Mouse (Mus musculus) hindbrain, embryonic 16.5 days (tissue): ENCODE data around the gene Twsg1. TPM values are rescaled to one million over a fixed set of nuclear protein-coding genes. Genes with fewer than 3 reads are reported as not detected.

Source experiments
- ATAC-seq: fragments of 200-750 bp; cut with Nextera tagmentation; 2 replicates; pipeline ENCODE4 v1.8.0; 2017; ENCODE audit warnings: moderate TSS enrichment, moderate library complexity
- H3K27ac ChIP-seq: fragments of 300-500 bp; sonication (generic); 2 replicates; pipeline ENCODE4 v1.5.1; 2014; ENCODE audit warnings: low read depth, mild to moderate bottlenecking, control low read depth, low read length, moderate library complexity
- H3K27me3 ChIP-seq: fragments of 300-500 bp; sonication (generic); replicated peaks from 2 replicates; pipeline ENCODE4 v1.6.1; 2014; ENCODE audit warnings: low read length; ENCODE audit not compliant: control insufficient read depth, insufficient read depth
- H3K36me3 ChIP-seq: fragments of 300-500 bp; sonication (generic); 2 replicates; pipeline ENCODE4 v1.6.1; 2014; ENCODE audit warnings: mild to moderate bottlenecking, low read length, moderate library complexity, mixed read lengths; ENCODE audit not compliant: control insufficient read depth, insufficient read depth
- H3K4me1 ChIP-seq: fragments of 300-500 bp; sonication (generic); 2 replicates; pipeline ENCODE4 v1.6.1; 2014; ENCODE audit warnings: low read depth, low read length; ENCODE audit not compliant: control insufficient read depth, insufficient read depth
- H3K4me2 ChIP-seq: fragments of 300-500 bp; sonication (generic); 2 replicates; pipeline ENCODE4 v1.6.1; 2014; ENCODE audit warnings: mild to moderate bottlenecking, low read length, control low read depth, moderate library complexity
- H3K4me3 ChIP-seq: fragments of 300-500 bp; sonication (generic); 2 replicates; pipeline ENCODE4 v1.5.1; 2014; ENCODE audit warnings: mild to moderate bottlenecking, low read length, control low read depth, moderate library complexity
- H3K9ac ChIP-seq: fragments of 300-500 bp; sonication (generic); 2 replicates; pipeline ENCODE4 v1.6.1; 2014; ENCODE audit warnings: low read depth, mild to moderate bottlenecking, control low read depth, low read length, moderate library complexity
- H3K9me3 ChIP-seq: fragments of 300-500 bp; sonication (generic); 2 replicates; pipeline ENCODE4 v1.6.1; 2014; ENCODE audit warnings: mild to moderate bottlenecking, low read length, moderate library complexity; ENCODE audit not compliant: control insufficient read depth
- WGBS: fragments of 180-500 bp; shearing (Covaris S2); extraction: QIAGEN DNeasy Blood & Tissue Kit; methylation state at CpG from one replicate; pipeline ENCODE4 v1.1.7; 2014; 5-methylcytosine and 5-hydroxymethylcytosine counted together
- polyA plus RNA-seq: library from polyadenylated mRNA; unstranded; fragments of >200 nt; fragmentation: Nextera tagmentation; extraction: Ambion mirVana; gene quantifications from 2 replicates; pipeline ENCODE4 v1.2.1, GENCODE M21; 2015

Twsg1 gene
- polyA plus RNA-seq, 1 experiment from 2014 or later: 48.2 TPM

GRCm38 (mm10) chr17:65940221-65940620 is 10.8 kb downstream of the Twsg1 start:
- no peak for ATAC-seq
- no peaks in the 10 kb centered on the region for H3K27me3 ChIP-seq
- no peak overlapping the region for H3K27ac ChIP-seq
- peaks cover 12% of the 10 kb centered on the region for H3K36me3 ChIP-seq
- H3K9me3 ChIP-seq: no peaks in the 10 kb centered on the region
- H3K4me1 ChIP-seq: no peaks in the 10 kb centered on the region
- no peak overlapping the region for H3K4me3 ChIP-seq
- H3K9ac ChIP-seq: no peak overlapping the region
- WGBS: 57% methylated on average over 12 of the region's 12 CpGs
- H3K4me2 ChIP-seq: no peak overlapping the region

GRCm38 (mm10) chr17:65939461-65940192 is 11.4 kb downstream of the Twsg1 start:
- Histone ChIP-seq H3K27me3 (no peaks in the 10 kb centered on the region), H3K4me1 (no peaks in the 10 kb centered on the region), H3K36me3 (peaks cover 12% of the 10 kb centered on the region), H3K27ac (0 out of 2 replicates have a peak overlapping the region, but pooled peaks have one; percentile 23), H3K9ac (no peak overlapping the region), H3K4me3 (no peak overlapping the region), H3K9me3 (no peaks in the 10 kb centered on the region), H3K4me2 (no peak overlapping the region)
- 61% methylated on average over 14 of the region's 14 CpGs for WGBS
- no peak for ATAC-seq

- no peaks in the 10 kb centered on the region for H3K4me1 ChIP-seq
- H3K4me3 ChIP-seq: no peak overlapping the region
- 90% methylated on average over 9 of the region's 9 CpGs for WGBS
- H3K9ac ChIP-seq: no peak overlapping the region
- H3K27me3 ChIP-seq: no peaks in the 10 kb centered on the region
- H3K36me3 ChIP-seq: peaks cover 16% of the 10 kb centered on the region
- ATAC-seq: no peak
- no peak overlapping the region for H3K27ac ChIP-seq
- no peak overlapping the region for H3K4me2 ChIP-seq
- no peaks in the 10 kb centered on the region for H3K9me3 ChIP-seq
Measured at GRCm38 (mm10) chr17:65937671-65938070, 13.4 kb downstream of the Twsg1 start.

- H3K4me1 ChIP-seq: no peaks in the 10 kb centered on the region; the same call in 1 of the 2 replicates
- H3K9ac ChIP-seq: no peak overlapping the region
- no peaks in the 10 kb centered on the region for H3K27me3 ChIP-seq
- peaks cover 26% of the 10 kb centered on the region for H3K36me3 ChIP-seq
- H3K27ac ChIP-seq: no peak overlapping the region
- no peak overlapping the region for H3K4me2 ChIP-seq
- ATAC-seq: no peak
- WGBS: 96% methylated on average over 2 of the region's 2 CpGs
- no peak overlapping the region for H3K4me3 ChIP-seq
- no peaks in the 10 kb centered on the region for H3K9me3 ChIP-seq
Measured at GRCm38 (mm10) chr17:65933741-65934140, 17.3 kb downstream of the Twsg1 start.

- WGBS: 39% methylated on average over 6 of the region's 6 CpGs
- no peaks in the 10 kb centered on the region for H3K27me3 ChIP-seq
- H3K36me3 ChIP-seq: peaks cover 25% of the 10 kb centered on the region
- ATAC-seq: peak; percentile 54; the same call in 1 of the 2 replicates
- no peaks in the 10 kb centered on the region for H3K9me3 ChIP-seq
- H3K4me2 ChIP-seq: no peak overlapping the region
- H3K4me3 ChIP-seq: no peak overlapping the region
- no peak overlapping the region for H3K27ac ChIP-seq
- no peaks in the 10 kb centered on the region; the same call in 1 of the 2 replicates for H3K4me1 ChIP-seq
- no peak overlapping the region for H3K9ac ChIP-seq
Measured at GRCm38 (mm10) chr17:65931525-65931924, 19.5 kb downstream of the Twsg1 start.

- ATAC-seq: no peak
- Histone ChIP-seq H3K9ac (no peak overlapping the region), H3K4me2 (no peak overlapping the region), H3K27ac (no peak overlapping the region), H3K27me3 (no peaks in the 10 kb centered on the region), H3K4me1 (no peaks in the 10 kb centered on the region; the same call in 1 of the 2 replicates), H3K9me3 (no peaks in the 10 kb centered on the region), H3K36me3 (peaks cover 26% of the 10 kb centered on the region), H3K4me3 (no peak overlapping the region)
- whole genome bisulfite sequencing: 70% methylated on average over 6 of the region's 6 CpGs
Measured at GRCm38 (mm10) chr17:65930960-65931359, 20.1 kb downstream of the Twsg1 start.

GRCm38 (mm10) chr17:65930158-65930826 is 20.7 kb downstream of the Twsg1 start:
- Histone ChIP-seq H3K9ac (no peak overlapping the region), H3K4me2 (no peak overlapping the region), H3K9me3 (no peaks in the 10 kb centered on the region), H3K4me1 (no peaks in the 10 kb centered on the region; the same call in 1 of the 2 replicates), H3K4me3 (no peak overlapping the region), H3K27me3 (no peaks in the 10 kb centered on the region), H3K36me3 (peaks cover 29% of the 10 kb centered on the region), H3K27ac (no peak overlapping the region)
- 86% methylated on average over 7 of the region's 7 CpGs for WGBS
- ATAC-seq: no peak

GRCm38 (mm10) chr17:65929319-65929978 is 21.6 kb downstream of the Twsg1 start:
- no peaks in the 10 kb centered on the region; the same call in 1 of the 2 replicates for H3K4me1 ChIP-seq
- H3K9ac ChIP-seq: no peak overlapping the region
- no peaks in the 10 kb centered on the region for H3K27me3 ChIP-seq
- H3K36me3 ChIP-seq: peaks cover 34% of the 10 kb centered on the region
- no peak overlapping the region for H3K27ac ChIP-seq
- H3K4me2 ChIP-seq: no peak overlapping the region
- 89% methylated on average over 22 of the region's 22 CpGs for WGBS
- ATAC-seq: no peak
- H3K4me3 ChIP-seq: no peak overlapping the region
- no peaks in the 10 kb centered on the region for H3K9me3 ChIP-seq

- Histone ChIP-seq H3K9ac (no peak overlapping the region), H3K9me3 (no peaks in the 10 kb centered on the region), H3K36me3 (peaks cover 37% of the 10 kb centered on the region), H3K27me3 (no peaks in the 10 kb centered on the region), H3K4me2 (no peak overlapping the region), H3K4me1 (no peaks in the 10 kb centered on the region; the same call in 1 of the 2 replicates), H3K4me3 (no peak overlapping the region), H3K27ac (no peak overlapping the region)
- peak; percentile 72 for ATAC-seq
- 57% methylated on average over 4 of the region's 4 CpGs for WGBS
Measured at GRCm38 (mm10) chr17:65927077-65927476, 23.9 kb downstream of the Twsg1 start.
